Mouse (Mus musculus) gastrocnemius, postnatal 14 days (tissue): ENCODE data around the gene Tcaim. TPM values are rescaled to one million over a fixed set of nuclear protein-coding genes. Genes with fewer than 3 reads are reported as not detected.
"Not testable (repeated sequence)": the region's sequence is repeated elsewhere in the genome, so short reads cannot be mapped to it uniquely, and the experiment has no call there.

ENCODE experiments used
- DNase-seq: peaks from one replicate; pipeline ENCODE4 v3.0.0; 2021; ENCODE audit warnings: mixed read lengths
- intact Hi-C: fragments of 180-260 bp; cut with DNase I; formaldehyde crosslinking; loops from one replicate; pipeline ENCODE4 v1.15.1; 2025; ENCODE audit warnings: low total_unique reads
- total RNA-seq, 2 experiments: library from RNA; stranded (reverse); gene quantifications; 2 replicates each; pipeline ENCODE4 v1.2.3; 2021

Gene Tcaim
- total RNA-seq, 2 experiments from 2014 or later = 31.1 to 32.9 TPM

GRCm38 (mm10) chr9:122846156-122846555 is 40.8 kb downstream of the Tcaim start:
- peak; percentile 7 for DNase-seq
- intact Hi-C loops = no loop called here

DNA sequence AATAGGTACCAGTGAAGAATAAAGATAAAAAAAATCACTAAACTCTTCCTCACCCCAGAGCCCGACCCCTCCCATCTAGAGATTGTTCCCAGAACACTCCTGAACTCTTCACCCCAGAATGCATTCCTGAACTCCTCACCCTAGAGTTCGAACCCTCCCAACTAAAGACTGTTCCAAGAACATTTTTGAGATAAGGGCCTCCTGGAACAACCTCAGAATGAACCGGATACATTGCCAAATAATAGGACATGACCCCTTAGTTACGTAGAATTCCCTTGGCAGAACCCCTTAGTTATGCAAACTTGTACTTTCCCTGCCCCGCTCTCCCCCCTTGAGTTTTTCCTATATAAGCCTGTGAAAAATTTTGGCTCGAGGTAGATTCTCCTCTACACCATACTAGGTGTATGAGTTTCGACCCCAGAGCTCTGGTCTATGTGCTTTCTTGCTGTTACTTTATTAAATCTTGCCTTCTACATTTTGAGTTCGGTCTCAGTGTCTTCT is 42.5 kb downstream of the Tcaim start:
- DNase-seq, intact Hi-C loops: not testable (repeated sequence)

DNA sequence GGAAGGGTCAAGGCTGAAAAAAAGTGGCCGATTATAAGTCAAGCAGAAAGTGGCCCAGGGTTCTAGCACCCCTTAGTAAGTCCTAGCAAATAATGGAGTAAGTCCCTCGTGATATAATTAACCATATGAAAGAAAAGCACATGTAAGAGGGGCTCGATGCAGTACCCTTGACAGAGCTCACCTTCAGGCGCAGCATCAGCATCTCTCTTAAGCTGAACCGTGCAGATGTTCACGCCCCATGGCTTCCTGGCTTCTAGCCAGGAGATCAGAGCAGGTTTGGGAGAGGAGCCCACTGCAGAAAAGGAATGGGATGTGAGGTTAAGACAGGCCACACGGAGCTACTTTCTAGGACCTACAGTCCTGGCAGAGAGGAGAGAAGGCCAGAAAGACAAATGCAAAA is 49.2 kb downstream of the Tcaim start:
- no peak for DNase-seq
- intact Hi-C loops = no loop called here

- intact Hi-C loops, DNase-seq: not testable (repeated sequence)
Observed at GRCm38 (mm10) chr9:122855141-122855540, 49.8 kb downstream of the Tcaim start.

DNA sequence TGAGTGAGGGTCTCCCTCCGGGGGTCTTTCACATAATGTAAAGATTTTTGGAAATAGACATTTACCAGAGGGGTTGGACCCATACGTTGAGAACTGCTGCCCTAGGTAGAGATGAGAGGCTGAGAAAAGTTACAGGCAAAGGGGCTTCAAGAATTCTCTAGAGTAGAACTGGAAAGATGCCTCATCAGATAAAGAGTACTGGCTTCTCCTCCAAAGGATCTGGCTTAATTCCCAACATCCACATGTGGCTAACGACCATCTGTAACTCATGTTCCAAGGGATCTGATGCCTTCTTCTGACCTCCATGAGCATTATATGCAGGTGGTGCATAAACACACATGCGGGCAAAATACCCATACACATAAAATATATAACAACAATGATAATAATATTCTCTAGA is 50.3 kb downstream of the Tcaim start:
- intact Hi-C loops = no loop called here

GRCm38 (mm10) chr9:122856716-122857115 is 51.4 kb downstream of the Tcaim start:
- DNase-seq = no peak
- intact Hi-C loops = no loop called here

More for the DNA sequence above, 50.3 kb downstream of the Tcaim start:
- DNase-seq = no peak

DNA sequence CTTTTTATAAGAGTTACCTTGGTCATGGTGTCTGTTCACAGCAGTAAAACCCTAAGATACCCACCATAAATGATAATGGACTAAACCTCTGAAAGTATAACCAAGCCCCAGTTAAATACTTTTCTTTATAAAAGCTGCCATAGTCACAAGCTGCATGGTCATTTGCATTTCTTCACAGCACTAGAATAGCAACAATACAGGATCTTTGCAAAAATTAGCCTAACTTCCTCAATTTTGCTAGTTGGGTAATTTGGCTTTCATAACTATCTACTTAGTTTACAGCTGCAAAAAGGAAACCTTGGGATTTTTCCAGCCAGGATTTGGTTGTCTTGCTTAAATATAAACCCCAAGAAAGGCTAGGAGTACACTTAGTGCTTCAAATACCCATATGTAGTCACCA is 55.4 kb downstream of the Tcaim start:
- DNase-seq = no peak
- intact Hi-C loops = no loop called here

- intact Hi-C loops = no loop called here
- no peak for DNase-seq
Observed at GRCm38 (mm10) chr9:122863731-122864130, 58.4 kb downstream of the Tcaim start.

- no peak for DNase-seq
- intact Hi-C loops = no loop called here
Observed at GRCm38 (mm10) chr9:122864848-122865247, 59.5 kb downstream of the Tcaim start.

GRCm38 (mm10) chr9:122865697-122866166 is 60.4 kb downstream of the Tcaim start, which contains the start of gene Zfp445:
Gene Zfp445, minus strand, starts transcription at chr9:122866006.
- peak; percentile 78 for DNase-seq
- intact Hi-C loops = no loop called here

DNA sequence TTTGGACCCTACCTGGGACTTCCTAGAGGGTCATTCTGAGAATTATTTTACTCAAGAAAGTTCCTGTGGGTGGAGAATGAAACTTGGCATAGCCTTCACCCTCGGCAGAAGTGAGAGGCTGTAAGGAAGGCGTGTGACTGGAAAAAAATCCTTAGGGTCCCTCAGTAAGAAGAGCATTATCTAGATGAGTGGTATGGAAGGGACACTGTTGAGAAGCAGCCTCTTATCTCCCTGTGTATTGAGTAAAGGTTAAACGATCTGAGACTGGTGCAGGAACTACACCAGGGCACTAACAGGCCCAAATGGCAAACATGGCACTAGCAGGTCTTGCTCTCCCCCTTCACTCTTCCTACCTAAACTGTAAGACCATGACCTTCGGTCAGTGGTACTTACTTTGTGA is 60.9 kb downstream of the Tcaim start:
- no peak for DNase-seq
- intact Hi-C loops = no loop called here

GRCm38 (mm10) chr9:122872595-122872994 is 67.3 kb downstream of the Tcaim start:
- intact Hi-C loops = no loop called here
- DNase-seq = no peak

DNA sequence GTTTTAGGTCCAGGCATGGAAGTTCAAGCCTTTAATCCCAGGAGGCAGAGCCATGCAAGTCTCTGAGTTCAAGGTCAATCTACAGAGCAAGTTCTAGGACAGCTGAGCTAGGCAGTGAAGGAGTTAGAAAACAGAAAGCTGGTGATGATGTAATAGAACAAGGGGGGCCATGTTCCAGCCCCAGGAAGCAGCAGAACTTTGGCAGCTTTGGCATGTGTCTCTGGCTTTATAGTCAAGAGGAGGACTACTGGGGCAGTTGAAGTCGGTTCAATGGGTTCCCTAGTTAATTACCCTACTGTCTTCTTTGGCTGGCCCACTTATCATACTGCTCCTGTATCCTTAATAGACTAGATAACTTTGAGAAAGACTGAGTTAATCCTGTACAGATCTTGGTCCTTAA is 69.3 kb downstream of the Tcaim start:
- intact Hi-C loops = no loop called here
- no peak for DNase-seq

DNA sequence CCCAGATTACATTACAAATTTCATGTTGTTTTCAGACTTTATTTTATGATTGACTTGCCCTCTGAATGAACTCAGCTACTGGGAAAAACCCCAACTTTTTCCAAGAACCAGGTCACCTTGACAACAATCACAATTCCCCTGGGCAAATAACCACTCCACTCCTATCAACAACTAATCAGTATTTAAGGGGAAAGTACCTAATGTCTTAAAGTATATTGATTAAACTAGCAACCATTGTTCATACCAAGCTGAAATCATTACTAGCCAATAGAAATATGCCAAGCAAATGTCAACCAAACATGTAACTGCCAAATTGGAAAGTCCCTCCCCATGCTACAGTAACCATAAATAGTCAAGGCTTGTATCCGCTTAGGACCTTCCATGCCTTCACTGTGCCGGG is 69.8 kb downstream of the Tcaim start:
- no peak for DNase-seq
- intact Hi-C loops = no loop called here

GRCm38 (mm10) chr9:122885385-122885784 is 80.0 kb downstream of the Tcaim start, which contains the start of gene Zkscan7:
Gene Zkscan7, plus strand, starts transcription at chr9:122885685.
- intact Hi-C loops = no loop called here
- no peak for DNase-seq

Other genes with a start within 250 kb of the Tcaim start
- gene Topaz1, start 58.2 kb upstream of the Tcaim start, total RNA-seq = not detected
- not detected for gene Gm35549, start 38.5 kb downstream of the Tcaim start, total RNA-seq
- 10 to 100 TPM; 29.7 to 36.0 TPM for gene Zfp445, start 60.5 kb downstream of the Tcaim start, total RNA-seq
- 1 to 10 TPM; 3.6 TPM for gene Zkscan7, start 80.1 kb downstream of the Tcaim start, total RNA-seq
- 1 to 10 TPM; 2.8 to 3.9 TPM for gene Zfp105, start 117.5 kb downstream of the Tcaim start, total RNA-seq
- gene 1110059G10Rik, start 145.5 kb downstream of the Tcaim start, total RNA-seq = 10 to 100 TPM; 11.1 to 12.1 TPM
- 1 to 10 TPM; 2.1 to 2.5 TPM for gene Kif15, start 145.5 kb downstream of the Tcaim start, total RNA-seq
- 10 to 100 TPM in 1 of 2 experiments, 1 to 10 TPM in 1; 9.0 to 11.2 TPM for gene Tmem42, start 215.8 kb downstream of the Tcaim start, total RNA-seq
- under 1 TPM; 0.16 TPM for gene Tgm4, start 229.2 kb downstream of the Tcaim start, total RNA-seq